Mouse (Mus musculus): ENCODE measurements at regions not wholly inside any gene's neighbourhood (a gene's known extent, or its start where the extent isn't known, plus 50 kb on each side); places are given as distances from the start of the nearest gene placed in this dataset.

DNA sequence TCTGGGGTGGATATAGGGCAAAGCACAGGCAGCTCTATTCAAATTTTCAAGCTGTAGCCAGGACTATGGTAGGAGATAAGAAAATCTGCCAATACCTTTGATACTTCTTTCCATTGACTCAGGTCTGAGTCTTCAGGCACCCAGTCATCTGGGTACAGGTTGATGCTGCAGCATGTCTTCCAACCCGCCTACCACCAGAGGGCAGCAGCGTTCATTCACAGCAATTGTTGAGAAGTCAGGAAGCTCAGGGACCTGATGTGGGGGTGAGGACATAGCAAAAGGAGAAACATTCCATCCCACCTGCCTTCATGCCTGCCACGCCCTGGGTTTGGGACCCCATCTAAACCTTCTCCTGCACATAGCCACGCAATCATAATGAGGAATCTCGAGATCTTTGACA, 118.2 kb upstream of the Gm21876 start:
- peak in 1 of 2 experiments; percentile 0 for DNase-seq (ENCODE audit: low spot score in 2 of 2)

DNA sequence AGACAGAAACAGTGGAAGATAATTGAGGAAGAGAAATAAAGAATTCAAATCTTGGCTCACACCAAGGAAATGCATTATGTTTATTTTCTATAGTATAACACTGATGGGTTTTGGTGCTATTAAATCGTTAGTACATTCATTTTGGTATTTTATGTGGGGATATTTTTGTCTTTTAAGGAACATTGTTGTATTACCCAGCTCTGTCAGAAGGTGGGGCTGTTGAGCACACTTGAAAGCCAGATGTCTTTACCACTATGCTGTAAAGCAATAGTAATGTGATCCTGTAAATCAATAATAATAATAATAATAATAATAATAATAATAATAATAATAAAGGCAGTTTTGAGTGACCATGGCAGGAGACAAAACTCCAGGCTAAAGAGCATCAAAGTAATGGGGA, 120.0 kb upstream of the Gm21876 start:
- DNase-seq (ENCODE audit: low spot score in 2 of 2), result no peak

DNA sequence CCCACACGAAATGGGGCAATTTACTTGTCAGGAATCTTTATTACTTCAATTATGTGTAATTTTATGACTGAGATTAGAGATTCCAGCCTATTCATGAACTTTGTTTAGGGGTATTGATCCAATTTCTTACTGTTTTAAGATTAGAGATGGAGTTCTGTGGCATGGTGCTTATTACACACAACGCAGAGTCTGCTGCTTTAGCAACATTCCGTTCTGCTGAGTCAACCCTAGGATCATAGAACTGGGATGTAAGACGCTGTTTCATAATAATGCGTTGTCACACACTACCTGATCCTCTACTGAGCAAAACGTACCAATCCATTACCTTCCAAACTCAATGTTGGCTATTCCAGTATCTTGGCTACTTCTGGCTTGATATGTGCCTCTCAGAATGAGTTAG, 121.9 kb upstream of the Gm21876 start:
- no peak for DNase-seq (ENCODE audit: low spot score in 2 of 2)

DNA sequence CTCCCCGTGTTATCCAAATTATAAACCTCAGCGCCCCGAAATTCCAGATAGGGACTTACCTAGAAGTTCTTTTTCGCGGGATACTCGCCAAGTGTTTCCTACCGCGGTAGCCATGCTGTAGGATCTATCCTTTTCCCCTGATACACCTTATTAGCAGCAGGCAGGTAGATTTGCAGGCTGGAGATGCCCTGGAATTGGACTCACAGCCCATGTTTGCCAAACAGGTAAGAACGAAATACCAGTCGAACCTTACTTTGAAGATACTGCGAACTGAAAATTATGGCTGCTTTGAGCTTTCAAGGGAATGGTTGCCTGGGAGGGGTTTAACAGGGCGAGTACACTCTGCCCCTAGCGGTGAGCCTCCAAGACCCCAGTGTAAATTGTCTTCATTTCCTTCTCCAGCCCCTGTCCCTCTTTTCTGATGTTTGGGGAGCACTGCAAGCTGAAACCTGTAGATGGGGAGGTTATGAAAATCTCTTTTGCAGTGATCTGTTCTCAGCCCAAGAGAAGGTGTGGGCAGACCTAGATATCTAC, 149.8 kb upstream of the Agtr2 start:
- DNase-seq (ENCODE audit: low spot score in 2 of 2), result no peak

DNA sequence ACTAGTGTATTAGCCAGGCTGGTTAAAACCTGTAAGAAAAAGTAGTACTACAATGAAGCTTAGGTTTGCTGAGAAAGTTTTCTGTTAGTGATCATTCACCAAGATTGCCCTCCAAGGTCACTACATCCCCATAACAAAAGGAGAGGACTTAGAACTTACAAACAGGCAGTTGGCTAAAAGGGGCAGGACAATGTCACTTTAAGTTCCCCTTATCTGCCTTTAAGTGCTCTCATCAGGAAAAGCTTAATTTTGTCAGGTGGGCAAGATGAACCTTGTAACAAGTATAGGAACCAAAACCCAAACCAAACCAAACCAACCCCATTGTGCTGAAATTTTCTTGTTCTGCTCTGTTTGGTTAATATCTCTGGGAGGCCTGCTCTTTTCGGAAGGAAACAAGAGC, 139.9 kb upstream of the Agtr2 start:
- DNase-seq (ENCODE audit: low spot score in 2 of 2), result no peak

DNA sequence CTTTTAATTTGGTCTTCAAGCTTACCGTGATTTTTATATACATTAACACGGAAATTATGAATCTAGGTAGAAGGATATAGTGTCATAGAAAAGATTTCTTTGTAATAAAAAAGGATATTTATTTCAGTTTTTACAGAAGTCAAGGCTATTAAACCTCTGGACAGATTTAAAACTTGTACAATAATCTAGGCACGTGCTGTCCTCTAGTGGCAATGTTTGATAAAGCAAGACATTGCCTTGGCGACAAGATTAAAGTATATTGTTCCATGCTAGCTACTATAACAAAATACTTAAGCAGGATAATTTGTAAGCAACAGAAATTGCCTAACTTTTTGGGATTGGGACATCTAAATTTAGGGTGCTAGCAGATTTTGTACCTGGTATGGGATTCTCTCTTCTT, 133.8 kb upstream of the Agtr2 start:
- no peak for DNase-seq (ENCODE audit: low spot score in 2 of 2)

DNA sequence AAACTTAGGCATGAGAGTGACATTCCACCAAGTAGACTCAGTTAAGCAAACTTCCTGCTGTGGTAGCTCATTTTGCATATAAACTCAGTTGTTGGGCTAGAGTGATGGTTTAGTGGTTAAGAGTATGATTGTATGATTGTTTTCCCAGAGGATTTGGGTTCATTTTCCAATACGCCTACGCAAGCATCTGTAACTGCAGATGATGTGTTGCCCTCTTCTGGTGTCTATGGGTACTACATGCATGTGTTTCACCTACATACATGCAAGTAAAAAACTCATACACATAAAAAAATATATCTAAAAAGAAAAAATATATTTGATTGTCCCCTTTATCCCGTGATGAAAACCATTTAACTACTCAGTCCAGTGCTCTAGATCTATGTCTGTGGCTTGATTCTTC, 132.0 kb upstream of the Agtr2 start:
- no peak for DNase-seq (ENCODE audit: low spot score in 2 of 2)

DNA sequence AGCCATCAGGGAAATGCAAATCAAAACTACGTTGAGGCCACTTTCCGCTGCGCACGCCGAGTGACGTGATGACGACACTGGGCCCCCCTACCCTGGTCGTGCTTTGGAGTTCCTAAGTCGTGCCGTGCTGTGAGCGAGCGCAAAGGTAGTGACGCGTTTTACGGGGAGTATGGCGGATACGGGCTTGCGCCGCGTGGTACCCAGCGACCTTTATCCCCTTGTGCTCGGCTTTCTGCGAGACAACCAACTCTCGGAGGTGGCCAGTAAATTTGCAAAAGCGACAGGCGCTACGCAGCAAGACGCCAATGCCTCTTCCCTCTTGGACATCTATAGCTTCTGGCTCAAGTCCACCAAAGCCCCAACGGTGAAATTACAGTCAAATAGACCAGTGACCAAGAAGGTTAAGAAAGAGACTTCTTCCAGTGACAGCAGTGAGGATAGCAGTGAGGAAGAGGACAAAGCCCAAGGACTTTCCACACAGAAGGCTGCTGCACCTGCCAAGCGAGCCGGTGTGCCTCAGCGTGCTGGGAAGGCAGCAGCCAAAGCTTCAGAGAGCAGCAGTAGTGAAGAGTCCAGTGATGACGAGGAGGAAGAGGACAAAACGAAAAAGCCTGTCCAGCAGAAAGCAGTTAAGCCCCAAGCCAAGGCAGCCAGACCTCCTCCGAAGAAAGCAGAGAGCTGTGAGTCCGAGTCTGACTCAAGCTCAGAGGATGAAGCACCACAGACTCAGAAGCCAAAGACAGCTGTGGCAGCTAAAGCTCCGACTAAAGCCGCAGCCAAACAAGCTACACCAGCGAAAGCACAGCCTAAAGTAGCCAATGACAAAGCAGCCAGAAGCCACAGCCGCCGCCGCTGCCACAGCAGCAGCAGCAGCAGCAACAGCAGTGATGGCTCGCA, 123.3 kb upstream of the Agtr2 start:
- DNase-seq (ENCODE audit: low spot score in 2 of 2), result no peak

DNA sequence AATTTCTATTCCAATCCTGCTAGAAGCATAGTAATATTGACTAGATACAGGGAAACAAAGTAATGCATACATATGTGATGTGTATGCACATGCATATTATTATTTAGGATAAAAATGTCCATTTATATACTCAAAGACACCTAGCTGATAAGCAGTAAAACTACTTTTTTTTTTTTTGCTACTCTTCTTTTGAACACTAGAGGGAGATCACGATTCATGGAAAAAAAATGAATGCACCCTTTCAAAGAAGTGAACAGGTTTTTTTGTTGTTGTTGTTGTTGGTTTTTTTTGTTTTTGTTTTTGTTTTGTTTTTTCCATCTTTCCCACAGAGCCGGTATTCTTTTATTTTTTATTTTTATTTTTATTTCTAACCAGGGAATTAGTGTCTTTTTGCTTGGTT, 99.1 kb upstream of the Agtr2 start:
- no peak for DNase-seq (ENCODE audit: low spot score in 2 of 2)

DNA sequence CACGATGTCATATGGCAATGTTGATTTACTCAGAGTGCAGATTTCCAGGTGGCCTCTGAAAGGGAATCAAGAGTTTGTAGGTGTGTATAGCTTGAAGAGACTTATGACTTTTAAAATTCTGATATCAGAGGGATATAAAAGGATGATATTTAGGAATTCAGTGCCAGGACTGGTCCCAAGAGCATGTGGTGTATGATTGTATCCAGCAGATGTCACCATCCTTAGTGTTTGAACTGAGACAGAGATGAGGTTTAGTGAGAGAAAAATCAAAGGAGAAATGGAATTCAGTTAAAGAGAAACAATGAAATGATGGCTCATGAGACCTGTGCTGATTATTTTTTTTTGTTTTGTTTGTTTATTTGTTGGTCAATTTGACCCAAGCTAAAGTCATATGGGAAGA, 94.4 kb upstream of the Agtr2 start:
- DNase-seq (ENCODE audit: low spot score in 2 of 2), result no peak

DNA sequence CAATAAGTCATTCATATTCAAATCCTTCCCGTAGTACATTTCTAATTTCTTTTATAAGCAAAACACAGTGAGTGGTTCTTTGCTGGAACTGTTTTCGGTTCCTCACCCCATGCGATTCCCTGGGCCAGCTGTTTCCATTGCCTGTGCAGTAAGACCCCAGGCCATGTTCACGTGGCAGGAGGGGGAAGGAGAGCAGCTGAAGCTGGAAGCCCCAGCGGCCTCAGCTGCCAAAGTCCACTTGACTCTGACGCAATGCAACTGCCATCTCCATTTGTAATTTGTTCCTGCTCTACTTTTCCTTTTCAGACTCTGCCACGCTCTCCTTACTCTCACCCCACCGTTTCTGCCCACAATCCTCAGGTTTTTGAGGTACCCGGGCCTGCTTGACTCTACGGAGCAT, 91.1 kb upstream of the Agtr2 start:
- no peak for DNase-seq (ENCODE audit: low spot score in 2 of 2)

DNA sequence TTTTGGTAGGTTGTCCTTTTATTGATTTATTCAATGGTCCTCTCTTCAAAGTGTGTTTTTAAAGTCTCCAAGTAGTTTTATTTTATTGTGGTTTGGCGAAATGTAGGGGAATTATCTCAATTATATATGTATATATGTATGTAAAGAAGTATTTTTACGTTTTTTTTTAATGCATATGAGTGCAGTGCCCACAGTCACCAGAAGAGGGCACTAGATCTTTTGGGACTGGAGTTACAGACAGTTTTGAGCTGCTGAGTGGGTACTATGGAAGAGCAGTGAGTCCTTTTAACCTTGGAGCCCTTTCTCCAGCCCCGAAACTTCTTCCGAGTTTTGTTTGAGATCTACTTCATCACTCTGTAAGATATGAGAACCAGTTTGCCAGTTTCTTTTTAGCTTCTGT, 59.5 kb upstream of the Agtr2 start:
- no peak for DNase-seq (ENCODE audit: low spot score in 2 of 2)

DNA sequence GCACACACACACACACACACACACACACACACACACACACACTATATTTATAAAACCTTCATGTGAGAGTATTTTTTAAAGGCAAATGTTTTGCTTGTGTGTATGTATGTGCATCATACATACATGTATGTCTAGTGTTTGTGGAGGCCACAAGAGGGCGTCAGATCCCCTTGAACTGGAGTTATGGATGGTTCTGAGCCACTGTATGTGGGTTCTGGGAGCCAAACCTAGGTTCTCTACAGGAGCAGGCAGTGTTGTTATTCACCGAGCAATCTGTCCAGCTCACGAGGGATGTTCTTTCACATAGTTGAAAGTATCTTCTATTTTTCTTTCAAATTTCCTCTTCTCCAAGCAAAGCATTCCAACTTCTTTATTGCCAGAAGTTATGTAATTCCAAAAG, 56.3 kb upstream of the Agtr2 start:
- no peak for DNase-seq (ENCODE audit: low spot score in 2 of 2)

DNA sequence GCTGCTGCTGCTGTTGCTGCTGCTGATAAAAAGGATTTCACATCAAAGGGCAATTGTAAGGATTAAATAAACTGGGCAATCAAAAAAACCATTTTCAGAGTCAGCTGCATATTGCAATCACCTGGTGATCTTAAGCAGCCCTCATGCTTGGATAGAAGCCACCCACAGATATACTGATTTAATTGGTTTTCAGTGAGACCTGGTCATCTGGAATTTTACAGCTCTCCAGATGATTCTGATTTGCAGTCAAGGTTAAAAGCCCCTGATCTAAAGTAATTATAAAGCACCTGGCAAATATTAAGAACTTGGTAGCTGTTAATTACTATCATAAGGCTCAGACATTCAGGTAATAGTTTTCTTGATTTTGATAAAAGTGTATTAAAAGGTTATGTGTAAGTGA, 50.8 kb upstream of the Agtr2 start:
- no peak for DNase-seq (ENCODE audit: low spot score in 2 of 2)
